In genomic region chr5:136066404-136067148, GRCm38 (mm10) we compare ENCODE assay signal across 6 mouse cellular contexts. TPM values are rescaled to one million over a fixed set of nuclear protein-coding genes. Genes with fewer than 3 reads are reported as not detected.
"Had no signal": no experiment of that assay in that cellular context is flagged by ENCODE, and none has a peak within 500 bp of the region (broad histone marks: within the 10 kb centered on the region; RNA-seq: fewer than 3 reads in every experiment).

No protein-coding gene starts in this region.

RNA-seq across cellular contexts. Expression of gene Upk3bl, which starts 12.3 kb away (rescaled TPM):
- total RNA-seq: layer of hippocampus, postnatal 25 days; left cerebral cortex, adult 2 months; left cerebral cortex, postnatal 14 days had no signal
- polyA plus RNA-seq: midbrain, embryonic 14.5 days had no signal

RNA-seq across cellular contexts. Expression of gene Upk3b, which starts 28.3 kb away (rescaled TPM):
- total RNA-seq: layer of hippocampus, postnatal 25 days; left cerebral cortex, adult 2 months; left cerebral cortex, postnatal 14 days; neutrophil, adult 5-6 weeks had no signal
- polyA plus RNA-seq: midbrain, embryonic 10.5 days; midbrain, embryonic 14.5 days had no signal
